Mouse (Mus musculus): ENCODE measurements around the gene Obscn. TPM values are rescaled to one million over a fixed set of nuclear protein-coding genes. Genes with fewer than 3 reads are reported as not detected.

The Obscn gene
- polyA plus RNA-seq, 1 experiment from 2014 or later = 2.0 TPM

DNA sequence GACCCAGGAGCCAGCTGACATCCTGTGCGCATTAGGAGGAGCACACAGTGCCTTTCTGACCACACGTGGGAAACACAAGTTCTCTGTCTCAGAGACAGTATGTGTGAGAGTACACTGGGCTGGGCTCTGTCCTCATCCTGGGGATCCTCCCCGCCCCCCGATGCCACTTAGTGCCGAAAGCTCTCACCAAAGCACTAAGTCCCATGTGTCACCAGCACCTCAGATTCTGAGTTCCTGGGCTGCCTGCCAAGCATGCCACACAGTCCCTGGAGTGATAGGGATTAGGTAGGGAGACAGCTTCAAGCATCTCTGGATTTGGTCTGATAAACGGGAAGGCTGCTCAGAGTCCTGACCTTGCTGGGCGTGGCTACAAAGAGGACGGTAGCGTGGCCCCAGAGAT lies 145.4 kb downstream of the Obscn start:
- H3K27me3 ChIP-seq (replicated peaks; ENCODE audit: control insufficient read depth, insufficient read depth, low read length) = 0 out of 2 replicates have a peak, but pooled peaks cover 10% of the 10 kb centered on the region
- no peak for ATAC-seq (replicated peaks; ENCODE audit: low FRiP score, low TSS enrichment, low read depth)
- H3K36me3 ChIP-seq (ENCODE audit: control insufficient read depth, insufficient read depth, low read length) = peaks cover 56% of the 10 kb centered on the region
- H3K4me3 ChIP-seq (ENCODE audit: low read depth, low read length) = no peak overlapping the region
- no peaks in the 10 kb centered on the region for H3K9me3 ChIP-seq (ENCODE audit: control insufficient read depth, low read length)
- no peak overlapping the region for H3K4me2 ChIP-seq (ENCODE audit: low read length)
- no peak for DNase-seq (ENCODE audit: low spot score)
- no peaks in the 10 kb centered on the region; the same call in 1 of the 2 replicates for H3K4me1 ChIP-seq (replicated peaks; ENCODE audit: control insufficient read depth, insufficient read depth, low read length)
- H3K27ac ChIP-seq (ENCODE audit: low read depth) = no peak overlapping the region
- no peak overlapping the region for H3K9ac ChIP-seq (ENCODE audit: low read length)
- 79% methylated on average over 9 of the region's 9 CpGs for WGBS

- H3K36me3 ChIP-seq (ENCODE audit: control insufficient read depth, insufficient read depth, low read length) = peaks cover 62% of the 10 kb centered on the region
These were observed 146.1 kb downstream of the Obscn start for GRCm38 (mm10) chr11:58990141-58990540.

DNA sequence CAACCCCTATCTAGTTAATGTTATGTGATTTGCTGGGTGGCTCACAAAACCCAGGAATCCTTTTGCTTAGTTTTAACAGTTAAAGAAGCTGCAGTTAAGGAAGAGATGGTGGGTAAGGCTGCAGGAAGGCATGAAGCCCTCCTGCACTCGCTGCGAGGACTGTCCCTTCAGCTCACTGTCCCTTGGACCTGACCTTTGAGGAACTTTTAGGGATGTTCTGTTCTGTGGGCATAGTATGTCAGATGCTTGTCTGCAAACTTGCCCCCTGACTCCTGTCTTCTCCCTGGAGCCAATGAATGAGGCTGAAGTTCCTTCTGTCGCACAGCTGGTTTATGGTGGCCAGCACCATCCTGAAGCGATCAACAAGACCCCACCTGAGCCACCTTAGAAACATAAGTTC lies 147.0 kb downstream of the Obscn start:
- H3K4me1 ChIP-seq (replicated peaks; ENCODE audit: control insufficient read depth, insufficient read depth, low read length) = no peaks in the 10 kb centered on the region; the same call in 1 of the 2 replicates
- 93% methylated on average over 4 of the region's 4 CpGs for WGBS
- ATAC-seq (replicated peaks; ENCODE audit: low FRiP score, low TSS enrichment, low read depth) = no peak
- no peak overlapping the region for H3K4me3 ChIP-seq (ENCODE audit: low read depth, low read length)
- H3K9me3 ChIP-seq (ENCODE audit: control insufficient read depth, low read length) = no peaks in the 10 kb centered on the region
- H3K9ac ChIP-seq (ENCODE audit: low read length) = no peak overlapping the region
- peaks cover 72% of the 10 kb centered on the region for H3K36me3 ChIP-seq (ENCODE audit: control insufficient read depth, insufficient read depth, low read length)
- no peak for DNase-seq (ENCODE audit: low spot score)
- no peak overlapping the region for H3K4me2 ChIP-seq (ENCODE audit: low read length)
- H3K27me3 ChIP-seq (replicated peaks; ENCODE audit: control insufficient read depth, insufficient read depth, low read length) = 0 out of 2 replicates have a peak, but pooled peaks cover under 1% of the 10 kb centered on the region
- no peak overlapping the region for H3K27ac ChIP-seq (ENCODE audit: low read depth)

More at GRCm38 (mm10) chr11:58990141-58990540, 146.1 kb downstream of the Obscn start:
- Histone ChIP-seq H3K27me3 (replicated peaks; ENCODE audit: control insufficient read depth, insufficient read depth, low read length) (0 out of 2 replicates have a peak, but pooled peaks cover 8% of the 10 kb centered on the region), H3K9me3 (ENCODE audit: control insufficient read depth, low read length) (no peaks in the 10 kb centered on the region), H3K9ac (ENCODE audit: low read length) (no peak overlapping the region), H3K4me2 (ENCODE audit: low read length) (no peak overlapping the region), H3K4me1 (replicated peaks; ENCODE audit: control insufficient read depth, insufficient read depth, low read length) (no peaks in the 10 kb centered on the region; the same call in 1 of the 2 replicates), H3K27ac (ENCODE audit: low read depth) (no peak overlapping the region), H3K4me3 (ENCODE audit: low read depth, low read length) (no peak overlapping the region)
- 85% methylated on average over 17 of the region's 17 CpGs for whole genome bisulfite sequencing
- no peak for ATAC-seq (replicated peaks; ENCODE audit: low FRiP score, low TSS enrichment, low read depth)
- no peak for DNase-seq (ENCODE audit: low spot score)

DNA sequence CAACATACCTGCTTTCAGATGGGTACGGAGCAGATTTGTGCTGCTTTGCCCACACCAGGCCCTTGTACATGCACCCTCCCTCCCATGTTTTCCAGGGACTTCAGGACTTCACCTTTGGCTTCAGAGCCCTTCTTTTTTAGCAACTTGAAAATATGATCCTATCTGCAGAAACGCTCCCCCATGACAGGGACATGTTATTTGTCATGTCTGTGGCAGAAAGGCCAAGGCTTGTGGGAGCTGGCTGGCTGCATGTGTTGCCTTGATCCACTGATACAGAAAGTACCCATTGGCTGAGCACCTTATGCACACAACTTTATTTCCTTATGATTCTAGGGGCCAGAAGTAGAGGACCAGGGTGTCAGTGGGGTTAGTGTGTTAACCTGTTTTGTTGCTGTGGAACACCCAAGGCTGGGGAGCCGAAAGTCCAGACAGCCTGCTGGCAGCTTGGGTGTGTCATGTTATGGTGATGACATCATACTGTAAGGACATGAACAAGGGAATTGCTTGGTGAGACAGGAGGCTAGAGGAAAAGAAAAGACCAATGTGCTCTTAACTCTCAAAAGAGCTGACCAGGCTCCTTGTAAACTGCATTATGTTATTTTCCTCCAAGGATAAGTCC lies 150.8 kb downstream of the Obscn start:
- H3K4me3 ChIP-seq (ENCODE audit: low read depth, low read length) = no peak overlapping the region
- ATAC-seq (replicated peaks; ENCODE audit: low FRiP score, low TSS enrichment, low read depth) (no peak), DNase-seq (ENCODE audit: low spot score) (no peak)
- peaks cover 2% of the 10 kb centered on the region for H3K4me1 ChIP-seq (replicated peaks; ENCODE audit: control insufficient read depth, insufficient read depth, low read length)
- H3K9ac ChIP-seq (ENCODE audit: low read length) = no peak overlapping the region
- H3K27ac ChIP-seq (ENCODE audit: low read depth) = no peak overlapping the region
- H3K27me3 ChIP-seq (replicated peaks; ENCODE audit: control insufficient read depth, insufficient read depth, low read length) = no peaks in the 10 kb centered on the region
- no peaks in the 10 kb centered on the region for H3K9me3 ChIP-seq (ENCODE audit: control insufficient read depth, low read length)
- H3K36me3 ChIP-seq (ENCODE audit: control insufficient read depth, insufficient read depth, low read length) = peaks cover 81% of the 10 kb centered on the region
- no peak overlapping the region for H3K4me2 ChIP-seq (ENCODE audit: low read length)
- 84% methylated on average over 3 of the region's 3 CpGs for WGBS

- Histone ChIP-seq H3K27ac (ENCODE audit: low read depth) (no peak overlapping the region), H3K9me3 (ENCODE audit: control insufficient read depth, low read length) (no peaks in the 10 kb centered on the region), H3K4me1 (replicated peaks; ENCODE audit: control insufficient read depth, insufficient read depth, low read length) (peaks cover 10% of the 10 kb centered on the region), H3K4me2 (ENCODE audit: low read length) (no peak overlapping the region), H3K4me3 (ENCODE audit: low read depth, low read length) (no peak overlapping the region), H3K36me3 (ENCODE audit: control insufficient read depth, insufficient read depth, low read length) (peaks cover 74% of the 10 kb centered on the region), H3K27me3 (replicated peaks; ENCODE audit: control insufficient read depth, insufficient read depth, low read length) (no peaks in the 10 kb centered on the region), H3K9ac (ENCODE audit: low read length) (no peak overlapping the region)
- DNase-seq (ENCODE audit: low spot score) (no peak), ATAC-seq (replicated peaks; ENCODE audit: low FRiP score, low TSS enrichment, low read depth) (no peak)
- WGBS = 90% methylated on average over 7 of the region's 7 CpGs
These were observed 151.5 kb downstream of the Obscn start for GRCm38 (mm10) chr11:58984657-58985056.

DNA sequence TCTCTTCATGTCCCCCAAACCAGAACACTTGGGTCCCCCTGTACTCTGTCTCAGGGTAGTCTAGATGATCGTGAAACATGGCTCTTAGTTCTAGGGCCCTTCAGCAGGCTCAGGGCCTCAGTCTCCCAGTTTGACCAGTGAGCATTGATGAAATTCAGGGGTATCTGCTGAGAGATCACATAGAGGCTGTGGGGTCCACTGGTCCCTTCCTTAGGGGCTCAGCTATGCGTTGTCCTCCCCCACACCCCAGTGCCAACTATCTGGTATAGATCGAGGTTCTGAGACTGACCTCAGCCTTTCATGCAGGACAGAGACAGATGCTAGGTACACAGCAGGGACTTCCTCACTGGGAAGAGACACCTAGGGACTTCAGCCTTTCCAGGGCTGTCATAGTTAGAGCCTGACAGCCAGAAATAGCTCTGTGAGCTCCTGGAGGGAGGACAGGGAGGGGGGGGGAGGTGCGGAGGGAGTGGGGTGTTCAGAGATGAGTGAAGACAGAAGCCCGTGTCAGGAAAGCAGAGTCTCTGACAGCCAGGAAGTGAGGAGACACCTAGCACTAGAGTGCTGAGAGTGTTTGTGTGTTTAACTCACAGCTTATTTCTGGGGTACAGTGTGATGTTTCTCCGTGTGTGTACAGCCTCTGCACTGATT lies 152.4 kb downstream of the Obscn start:
- no peak overlapping the region for H3K9ac ChIP-seq (ENCODE audit: low read length)
- no peak overlapping the region for H3K4me3 ChIP-seq (ENCODE audit: low read depth, low read length)
- no peak overlapping the region for H3K4me2 ChIP-seq (ENCODE audit: low read length)
- DNase-seq (ENCODE audit: low spot score) (no peak), ATAC-seq (replicated peaks; ENCODE audit: low FRiP score, low TSS enrichment, low read depth) (no peak)
- WGBS = 82% methylated on average over 6 of the region's 6 CpGs
- H3K9me3 ChIP-seq (ENCODE audit: control insufficient read depth, low read length) = no peaks in the 10 kb centered on the region
- peaks cover 18% of the 10 kb centered on the region for H3K4me1 ChIP-seq (replicated peaks; ENCODE audit: control insufficient read depth, insufficient read depth, low read length)
- no peaks in the 10 kb centered on the region for H3K27me3 ChIP-seq (replicated peaks; ENCODE audit: control insufficient read depth, insufficient read depth, low read length)
- no peak overlapping the region for H3K27ac ChIP-seq (ENCODE audit: low read depth)
- peaks cover 65% of the 10 kb centered on the region for H3K36me3 ChIP-seq (ENCODE audit: control insufficient read depth, insufficient read depth, low read length)

DNA sequence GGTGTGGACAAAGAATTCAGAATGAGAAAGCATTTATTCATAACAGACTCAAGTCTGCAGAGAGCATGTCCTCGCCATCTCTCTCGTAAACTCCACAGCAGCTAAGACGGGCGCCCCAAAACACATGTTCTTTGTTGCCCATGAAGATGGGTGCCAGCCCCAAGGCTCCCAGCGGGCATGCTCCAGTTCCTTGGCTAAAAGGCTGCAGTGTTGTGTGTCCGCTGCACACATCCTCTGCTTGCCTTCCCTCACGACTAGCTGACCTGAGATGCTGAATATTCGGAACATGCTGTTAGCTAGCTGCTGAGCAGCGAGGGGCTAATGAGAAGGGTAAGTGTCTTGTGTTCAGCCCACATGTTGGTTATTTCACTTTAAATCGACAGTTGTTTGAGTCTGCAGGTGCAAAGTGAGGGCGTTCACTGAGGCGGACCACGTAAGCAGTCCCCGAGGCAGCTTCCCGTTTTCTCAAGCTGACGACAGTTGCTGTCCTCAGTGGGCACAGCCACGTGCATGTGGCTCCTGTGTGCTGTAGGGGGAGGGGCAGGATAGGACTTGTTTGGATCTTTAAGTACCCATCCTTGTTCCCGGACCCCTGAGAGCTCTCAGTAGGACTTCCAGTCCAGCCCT lies 153.6 kb downstream of the Obscn start:
- peaks cover 20% of the 10 kb centered on the region for H3K4me1 ChIP-seq (replicated peaks; ENCODE audit: control insufficient read depth, insufficient read depth, low read length)
- ATAC-seq (replicated peaks; ENCODE audit: low FRiP score, low TSS enrichment, low read depth) (no peak), DNase-seq (ENCODE audit: low spot score) (no peak)
- no peaks in the 10 kb centered on the region for H3K9me3 ChIP-seq (ENCODE audit: control insufficient read depth, low read length)
- no peak overlapping the region for H3K4me3 ChIP-seq (ENCODE audit: low read depth, low read length)
- H3K4me2 ChIP-seq (ENCODE audit: low read length) = no peak overlapping the region
- H3K27ac ChIP-seq (ENCODE audit: low read depth) = no peak overlapping the region
- H3K36me3 ChIP-seq (ENCODE audit: control insufficient read depth, insufficient read depth, low read length) = peaks cover 53% of the 10 kb centered on the region
- 90% methylated on average over 18 of the region's 18 CpGs for WGBS
- no peak overlapping the region for H3K9ac ChIP-seq (ENCODE audit: low read length)
- H3K27me3 ChIP-seq (replicated peaks; ENCODE audit: control insufficient read depth, insufficient read depth, low read length) = no peaks in the 10 kb centered on the region

DNA sequence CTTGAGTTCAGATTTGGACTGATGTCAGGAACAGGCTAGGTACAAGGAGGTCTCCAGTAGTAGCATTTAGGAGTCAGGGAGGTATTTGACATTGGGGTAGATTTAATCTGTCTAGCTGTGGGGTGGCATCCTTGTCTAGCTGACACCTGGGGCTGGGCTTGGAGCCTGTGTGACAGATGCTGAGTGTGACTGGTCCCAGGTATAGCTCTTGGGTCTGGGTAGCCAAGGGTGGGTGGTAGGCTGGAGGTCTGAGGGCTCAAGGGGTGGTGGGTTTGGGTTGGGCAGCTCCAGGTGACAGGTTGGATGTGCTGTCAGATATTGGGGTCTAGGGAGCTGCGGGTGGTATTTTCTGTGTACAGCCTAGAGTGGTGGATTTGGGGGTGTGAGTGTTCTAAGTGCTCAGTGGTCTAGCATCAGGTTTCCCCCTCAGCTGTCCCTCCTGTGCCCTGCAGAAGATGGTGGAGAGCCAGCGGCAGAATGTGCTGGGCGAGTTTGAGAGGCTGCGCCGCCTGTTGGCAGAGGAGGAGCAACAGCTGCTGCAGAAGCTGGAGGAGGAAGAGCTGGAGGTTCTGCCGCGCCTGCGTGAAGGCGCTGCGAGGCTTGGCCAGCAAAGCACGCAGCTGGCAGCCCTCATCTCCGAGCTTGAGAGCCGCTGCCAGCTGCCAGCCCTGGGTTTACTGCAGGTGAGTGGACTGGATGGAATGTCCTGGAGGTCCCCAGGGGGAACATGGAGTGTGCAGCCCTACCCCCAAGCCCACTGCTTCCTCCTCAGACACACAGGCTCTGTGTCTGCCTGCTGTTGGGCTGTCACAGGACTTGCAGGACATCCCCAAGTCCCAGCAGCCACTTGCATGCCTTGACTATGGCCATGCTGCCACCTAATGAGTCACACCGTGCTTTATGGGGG lies 154.4 kb downstream of the Obscn start:
- ATAC-seq (replicated peaks; ENCODE audit: low FRiP score, low TSS enrichment, low read depth) (no peak), DNase-seq (ENCODE audit: low spot score) (no peak)
- WGBS = 66% methylated on average over 14 of the region's 14 CpGs
- H3K36me3 ChIP-seq (ENCODE audit: control insufficient read depth, insufficient read depth, low read length) = peaks cover 45% of the 10 kb centered on the region
- H3K4me2 ChIP-seq (ENCODE audit: low read length) = no peak overlapping the region
- H3K4me1 ChIP-seq (replicated peaks; ENCODE audit: control insufficient read depth, insufficient read depth, low read length) = peaks cover 23% of the 10 kb centered on the region
- H3K4me3 ChIP-seq (ENCODE audit: low read depth, low read length) = no peak overlapping the region
- no peak overlapping the region for H3K9ac ChIP-seq (ENCODE audit: low read length)
- no peak overlapping the region for H3K27ac ChIP-seq (ENCODE audit: low read depth)
- H3K27me3 ChIP-seq (replicated peaks; ENCODE audit: control insufficient read depth, insufficient read depth, low read length) = no peaks in the 10 kb centered on the region
- no peaks in the 10 kb centered on the region for H3K9me3 ChIP-seq (ENCODE audit: control insufficient read depth, low read length)
